Mouse (Mus musculus) cerebellum, adult 2 months (tissue): Measurements from ENCODE around the gene Fat2.

Experiments
- CTCF ChIP-seq: fragments of 200-500 bp; IDR thresholded peaks from 2 replicates; pipeline ENCODE4 v1.5.1; 2011; ENCODE audit warnings: low read depth, mild to moderate bottlenecking, control low read depth, low read length, moderate library complexity, borderline replicate concordance; ENCODE audit not compliant: insufficient read depth
- POLR2A ChIP-seq: fragments of 200-500 bp; IDR thresholded peaks from 2 replicates; pipeline ENCODE4 v1.6.1; 2011; ENCODE audit warnings: low read length, control low read depth, borderline replicate concordance; ENCODE audit not compliant: insufficient read depth

- TF ChIP-seq CTCF (no peak), POLR2A (no peak)
These were observed 4.4 kb upstream of the Fat2 start for GRCm38 (mm10) chr11:55340789-55341188.
